Mouse (Mus musculus) spleen, adult 2 months (tissue): ENCODE data around the gene Tgif2.

ENCODE experiments used
- CTCF ChIP-seq: fragments of 200-500 bp; IDR thresholded peaks from 2 replicates; pipeline ENCODE4 v1.5.1; 2011; ENCODE audit warnings: mild to moderate bottlenecking, inconsistent platforms; ENCODE audit not compliant: insufficient read depth, insufficient read length, insufficient replicate concordance; ENCODE audit errors: extremely low read depth
- POLR2A ChIP-seq: fragments of 200-500 bp; IDR thresholded peaks from 2 replicates; pipeline ENCODE4 v1.6.1; 2011; ENCODE audit warnings: low read depth, low read length, inconsistent platforms

- TF ChIP-seq POLR2A = no peak
- TF ChIP-seq CTCF = no peak
Measured at GRCm38 (mm10) chr2:156804589-156804988, 35.2 kb upstream of the Tgif2 start.
